Mouse (Mus musculus): ENCODE data around the gene Immp2l.

- no peak for TF ChIP-seq CTCF (IDR thresholded peaks at IDR 0.05)
- no peak for TF ChIP-seq EP300 (IDR thresholded peaks at IDR 0.05; ENCODE audit: insufficient read depth, low read depth, low read length)
- TF ChIP-seq POLR2A (IDR thresholded peaks at IDR 0.05; ENCODE audit: insufficient read depth, low read depth, low read length), result no peak
These were observed 85.1 kb downstream of the Immp2l start for GRCm38 (mm10) chr12:41109011-41109410.

Data from heart, adult 2 months (tissue).